Mouse (Mus musculus) thymus, adult 2 months (tissue): ENCODE measurements around the gene Prdm5.

ENCODE experiments used
- CTCF ChIP-seq: fragments of 200-500 bp; IDR thresholded peaks from 2 replicates; pipeline ENCODE4 v1.5.1; 2012; ENCODE audit warnings: mild to moderate bottlenecking, control low read depth, low read length, moderate library complexity, borderline replicate concordance; ENCODE audit not compliant: control insufficient read depth, poor library complexity, insufficient read depth; ENCODE audit errors: extremely low read depth
- POLR2A ChIP-seq: fragments of 200-500 bp; IDR thresholded peaks from 2 replicates; pipeline ENCODE4 v1.6.1; 2012; ENCODE audit warnings: mild to moderate bottlenecking, low read length, control low read depth, moderate library complexity; ENCODE audit not compliant: control insufficient read depth, poor library complexity, insufficient read depth; ENCODE audit errors: extremely low read depth

DNA sequence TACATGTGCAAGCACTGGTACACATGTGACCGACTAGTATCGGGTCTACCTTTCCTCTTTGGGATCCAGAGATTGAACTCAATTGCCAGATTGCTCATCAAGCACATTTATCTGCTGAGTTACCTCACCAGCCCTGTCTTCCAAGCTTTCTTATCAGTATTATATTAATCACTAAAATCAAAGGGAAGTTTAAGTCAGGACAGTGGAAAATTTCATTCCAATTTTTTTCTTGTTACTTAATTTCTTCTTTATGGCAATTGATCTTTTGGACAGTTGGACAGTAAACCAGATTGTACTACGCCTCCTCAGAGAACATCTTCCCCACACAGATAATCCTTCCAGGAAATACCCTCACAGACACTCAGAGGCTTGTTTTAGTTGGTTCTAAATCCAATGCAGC, 18.7 kb upstream of the Prdm5 start:
- TF ChIP-seq CTCF (no peak), POLR2A (no peak)
